Mouse (Mus musculus) liver, embryonic 14.5 days (tissue): ENCODE measurements around the gene Vkorc1l1.

ENCODE experiments used
- CTCF ChIP-seq: IDR thresholded peaks from 2 replicates; pipeline ENCODE4 v1.5.1; 2016; ENCODE audit warnings: antibody characterized with exemption, low read depth, control low read depth
- EP300 ChIP-seq: IDR thresholded peaks from 2 replicates; pipeline ENCODE4 v1.6.1; 2016; ENCODE audit warnings: antibody characterized with exemption, low read depth

GRCm38 (mm10) chr5:130000735-130001134 lies 59.0 kb downstream of the Vkorc1l1 start:
- no peak for TF ChIP-seq CTCF
- no peak for TF ChIP-seq EP300
